Mouse (Mus musculus) Patski (cell line): Measurements from ENCODE around the gene Apoc1. TPM values are rescaled to one million over a fixed set of nuclear protein-coding genes. Genes with fewer than 3 reads are reported as not detected.

Experiments
- ATAC-seq: fragments of 100-300 bp; one replicate; pipeline ENCODE4 v1.8.0; 2021
- CTCF ChIA-PET: fragments of 350-600 bp; sonication (Branson Sonifier 250); formaldehyde crosslinking; loops from one replicate; lab custom pipeline; 2022; ENCODE audit warnings: inconsistent platforms; lab: Charles Lee
- POLR2A ChIA-PET: fragments of 350-600 bp; sonication (Branson Sonifier 250); formaldehyde crosslinking; loops from one replicate; lab custom pipeline; 2022; ENCODE audit warnings: antibody characterized with exemption, inconsistent platforms; lab: Charles Lee
- DNase-seq: peaks from one replicate; pipeline ENCODE4 v3.0.0-alpha.2; 2011; ENCODE audit warnings: low read depth, low spot score
- H3K27me3 ChIP-seq: fragments of 371-371 bp; one replicate; pipeline ENCODE4 v1.5.1; 2021
- CTCF ChIP-seq: fragments of 100-300 bp; IDR thresholded peaks from one replicate; pipeline ENCODE4 v1.5.1; 2021
- in situ Hi-C: fragments of 300-500 bp; cut with MboI; formaldehyde crosslinking; loops from 3 replicates; pipeline ENCODE4 v1.11.1; 2018; ENCODE audit warnings: low pct_unique_long_range_greater_than_20kb, mixed read lengths
- polyA plus RNA-seq: library from polyadenylated mRNA; unstranded; gene quantifications from one replicate; pipeline ENCODE4 v1.2.3, GENCODE M21; 2021

The Apoc1 gene
- polyA plus RNA-seq, 1 experiment from 2014 or later: 1.6 TPM

DNA sequence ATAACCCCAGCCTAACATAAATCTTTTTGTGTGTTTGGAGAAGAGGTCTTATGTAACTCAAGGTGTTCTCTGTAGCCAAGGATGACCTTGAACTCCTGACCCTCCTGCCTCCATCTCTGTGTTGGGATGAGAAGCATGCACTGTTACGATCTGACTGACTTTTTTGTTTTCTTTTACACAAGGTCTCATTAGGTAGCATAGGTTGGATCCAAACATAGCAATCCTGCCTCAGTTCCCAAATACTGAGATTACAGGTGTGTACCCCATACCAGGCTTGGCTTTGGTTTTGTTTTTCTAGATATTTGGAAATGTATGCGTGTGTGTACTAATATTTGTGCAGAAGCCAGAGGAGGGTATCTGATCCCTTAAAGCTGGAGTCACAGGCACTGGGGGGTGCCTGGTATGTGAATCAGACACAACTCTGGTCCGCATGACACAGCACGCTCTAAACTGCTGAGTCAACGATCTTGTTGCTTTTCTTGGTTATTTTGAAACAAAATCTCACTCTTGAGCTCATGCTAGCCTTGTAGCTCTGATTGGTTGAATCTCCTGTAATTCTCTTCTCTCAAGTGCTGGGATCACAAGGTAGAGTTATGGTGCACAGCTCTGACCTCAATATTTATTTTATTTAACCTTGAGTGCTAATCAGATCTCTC, 26.0 kb upstream of the Apoc1 start:
- H3K27me3 ChIP-seq: no peaks in the 10 kb centered on the region
- ChIA-PET POLR2A (interaction anchor here (0.9 to 1.0 kb wide), 2 partner anchors 14 to 50 kb away, joined by 3 read pairs; no protein-coding TSS in a partner anchor), CTCF (no interaction called here)
- in situ Hi-C loops: no loop called here
- ATAC-seq (no peak), DNase-seq (no peak)
- TF ChIP-seq CTCF: no peak

DNA sequence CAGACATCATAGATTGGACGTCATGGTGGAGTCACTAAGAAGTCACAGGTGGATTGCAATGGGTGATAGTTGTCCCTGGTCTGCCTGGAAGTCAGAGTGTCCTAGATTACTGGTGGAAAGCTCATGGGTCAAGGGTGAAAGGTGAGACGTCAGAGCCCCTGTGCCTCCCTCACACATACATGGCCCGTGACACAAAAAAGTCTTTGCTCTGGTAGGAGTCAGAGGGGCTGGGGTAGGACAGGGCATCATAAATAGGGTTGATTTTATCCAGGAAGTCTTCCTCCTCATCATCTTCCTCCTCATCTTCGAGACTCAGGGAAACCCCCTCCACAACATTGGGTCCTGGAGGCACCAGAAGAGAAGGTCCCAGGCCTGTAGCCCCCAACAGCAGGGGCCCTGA, 24.9 kb upstream of the Apoc1 start:
- ATAC-seq: no peak
- CTCF ChIA-PET: interaction anchor here (1.6 kb wide), 1 partner anchor 15 kb away, joined by 4 read pairs; no protein-coding TSS in a partner anchor
- no peaks in the 10 kb centered on the region for H3K27me3 ChIP-seq
- POLR2A ChIA-PET: no interaction called here
- no peak for DNase-seq
- in situ Hi-C loops: no loop called here
- TF ChIP-seq CTCF: no peak

DNA sequence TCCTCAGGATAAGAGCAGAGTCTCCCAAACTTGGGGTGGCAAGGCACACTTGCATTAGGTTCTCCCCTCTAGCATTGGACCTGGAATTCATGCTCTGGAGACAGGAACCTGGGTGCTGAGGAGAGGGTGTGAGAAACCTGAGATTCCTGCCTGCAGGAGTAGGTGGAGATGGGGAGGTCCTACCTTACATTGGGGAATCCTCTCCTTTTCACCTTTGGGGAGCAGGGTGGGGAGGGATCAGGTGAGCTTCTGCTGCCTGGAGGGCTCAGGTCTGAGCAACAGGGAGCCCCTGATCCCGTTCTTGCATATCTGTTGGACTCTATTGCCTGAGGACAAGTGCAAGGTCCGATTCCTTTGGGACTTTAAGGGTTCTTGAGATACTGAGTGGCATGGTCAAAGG, 24.4 kb upstream of the Apoc1 start:
- H3K27me3 ChIP-seq: no peaks in the 10 kb centered on the region
- ChIA-PET POLR2A (interaction anchor here (0.8 to 1.3 kb wide), 2 partner anchors 31 to 45 kb away, joined by 3 to 6 read pairs; no protein-coding TSS in a partner anchor), CTCF (interaction anchor here (1.3 to 1.6 kb wide), 3 partner anchors 15 to 51 kb away, joined by 3 to 4 read pairs (median 3); no protein-coding TSS in a partner anchor)
- ATAC-seq (no peak), DNase-seq (no peak)
- in situ Hi-C loops: no loop called here
- no peak for TF ChIP-seq CTCF

DNA sequence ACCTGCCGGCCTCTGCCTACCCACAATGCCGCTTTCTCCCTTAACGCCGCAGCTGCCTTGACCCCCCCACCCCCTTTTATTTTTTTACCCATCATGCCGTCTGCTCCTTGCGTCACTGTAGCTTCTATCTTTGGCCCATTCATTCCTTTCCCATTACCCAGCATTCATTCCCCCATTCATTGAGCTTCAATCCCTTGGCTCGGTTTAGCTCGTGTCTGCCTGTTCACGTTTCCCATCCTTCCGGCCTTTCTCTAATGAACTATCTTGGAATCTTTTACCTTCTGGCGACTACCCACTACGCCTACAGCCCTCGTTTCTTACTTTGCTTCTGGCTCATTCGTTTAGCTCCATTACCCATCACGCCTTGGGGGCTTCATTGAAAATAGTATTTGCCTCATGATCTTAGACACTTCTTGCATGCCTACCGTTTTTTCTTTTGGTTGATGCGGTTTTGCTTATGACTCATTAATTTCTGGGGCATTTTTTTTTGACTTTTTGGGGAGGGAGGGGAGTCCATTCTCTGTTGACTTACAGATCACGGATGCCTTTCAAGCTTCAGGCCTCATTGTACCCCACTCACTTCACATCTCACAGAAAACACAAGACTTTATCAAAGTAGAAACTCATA, 23.7 kb upstream of the Apoc1 start:
- ChIA-PET POLR2A (interaction anchor here (0.8 to 1.3 kb wide), 3 partner anchors 27 to 45 kb away, joined by 3 to 6 read pairs (median 3); no protein-coding TSS in a partner anchor), CTCF (interaction anchor here (1.0 to 6.6 kb wide), 5 partner anchors 16 to 353 kb away, joined by 3 to 43 read pairs (median 3); no protein-coding TSS in a partner anchor)
- no peak for TF ChIP-seq CTCF
- DNase-seq: no peak
- no peak for ATAC-seq
- in situ Hi-C loops: no loop called here
- no peaks in the 10 kb centered on the region for H3K27me3 ChIP-seq

DNA sequence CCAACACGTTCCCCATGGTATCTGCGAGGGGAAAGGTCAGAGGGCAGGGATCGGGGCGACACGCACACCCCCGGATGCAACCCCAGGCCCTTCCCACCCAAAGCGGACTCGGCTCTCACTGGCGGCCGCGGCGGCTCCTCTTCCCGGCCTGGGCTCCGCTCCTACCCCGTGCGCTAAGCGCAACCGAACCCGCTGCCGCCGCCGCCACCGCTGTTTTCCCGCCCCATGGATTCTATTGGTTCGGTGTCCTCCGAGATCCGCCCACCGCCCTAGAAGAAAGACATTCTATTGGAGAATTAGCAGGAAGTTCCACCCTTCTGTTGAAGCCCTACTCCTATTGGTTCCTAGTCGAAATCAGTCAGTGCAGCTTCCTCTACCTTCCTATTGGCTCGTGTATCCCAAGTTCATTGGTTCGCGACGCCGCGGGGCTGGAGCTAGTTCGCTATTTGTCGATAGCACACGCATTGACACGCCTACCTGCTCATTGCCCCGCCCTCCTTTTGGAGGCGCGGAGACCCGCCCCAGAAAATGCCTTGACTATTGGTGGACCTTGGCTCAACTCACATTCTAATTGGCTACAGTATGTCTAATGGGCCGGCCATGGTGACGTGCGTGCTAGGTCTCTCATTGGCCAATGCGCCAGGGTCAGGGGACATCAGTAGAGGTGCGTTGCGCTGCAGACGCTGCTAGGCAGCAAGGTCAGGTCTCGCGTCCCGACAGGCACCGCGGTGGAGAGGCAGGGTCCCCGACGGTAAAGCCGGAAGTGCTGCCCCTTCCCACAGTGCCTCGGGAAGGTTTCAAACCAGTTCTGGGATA, 23.0 kb upstream of the Apoc1 start, which contains the start of gene Tomm40:
TSS of gene Tomm40 (minus strand) at position 200 of the 816 bp plus-strand sequence.
- TF ChIP-seq CTCF: no peak
- DNase-seq (peak; percentile 99), ATAC-seq (peak; percentile 97)
- ChIA-PET POLR2A (interaction anchor here (0.8 to 1.3 kb wide), 4 partner anchors 20 to 49 kb away, joined by 3 to 4 read pairs (median 3); no protein-coding TSS in a partner anchor), CTCF (interaction anchor here (1.0 to 6.6 kb wide), 4 partner anchors 25 to 353 kb away, joined by 3 to 43 read pairs (median 3); no protein-coding TSS in a partner anchor)
- in situ Hi-C loops: no loop called here
- H3K27me3 ChIP-seq: no peaks in the 10 kb centered on the region

DNA sequence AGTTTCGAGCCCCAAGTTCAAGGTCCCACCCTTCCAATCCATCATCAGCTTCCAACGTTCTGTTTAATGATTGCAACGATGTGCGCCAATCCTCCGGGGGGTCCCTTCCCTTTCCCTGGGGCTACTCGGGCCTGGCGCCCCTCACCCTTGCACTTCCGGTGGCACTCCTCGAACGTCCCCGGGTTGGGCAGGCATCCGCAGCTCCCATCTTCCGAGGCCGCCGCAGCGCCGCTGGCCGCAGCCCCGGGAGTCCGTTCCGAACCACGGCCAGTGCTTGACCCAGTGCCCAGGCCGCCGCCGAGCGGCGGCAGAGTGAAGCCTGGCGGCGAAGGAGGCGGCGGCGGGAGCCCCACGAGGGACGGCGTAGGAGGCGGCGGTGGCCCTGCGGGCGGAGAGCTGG, 22.4 kb upstream of the Apoc1 start:
- no peaks in the 10 kb centered on the region for H3K27me3 ChIP-seq
- ATAC-seq (no peak), DNase-seq (no peak)
- POLR2A ChIA-PET: interaction anchor here (1.0 kb wide), 2 partner anchors 20 to 49 kb away, joined by 3 to 4 read pairs; no protein-coding TSS in a partner anchor
- in situ Hi-C loops: loop anchor here (5.0 kb wide), 1 partner anchor 48 kb away; the partner anchor contains the start of gene Clptm1
- CTCF ChIA-PET: interaction anchor here (1.0 to 6.6 kb wide), 2 partner anchors 46 to 352 kb away, joined by 3 to 43 read pairs; no protein-coding TSS in a partner anchor
- TF ChIP-seq CTCF: no peak

DNA sequence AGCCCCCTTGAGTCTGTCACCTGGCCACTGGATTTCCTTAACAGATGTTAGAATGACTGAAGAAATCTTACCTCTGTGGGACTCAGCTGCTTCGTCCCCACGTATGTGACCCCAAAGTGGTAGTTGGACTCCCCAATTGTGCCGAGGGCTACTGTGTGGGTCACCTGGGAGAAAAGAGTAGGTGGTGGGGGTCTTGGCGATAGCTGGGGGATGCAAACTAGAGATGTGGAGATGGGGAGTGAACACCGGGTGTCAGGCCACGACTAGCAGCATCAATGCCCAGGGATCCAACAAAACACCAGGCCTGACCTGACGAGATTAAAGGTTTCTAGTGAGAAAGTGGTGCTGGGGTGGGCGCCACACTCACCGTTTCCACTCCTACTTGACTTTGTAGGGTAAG, 21.1 kb upstream of the Apoc1 start:
- in situ Hi-C loops: loop anchor here (5.0 kb wide), 1 partner anchor 46 kb away; the partner anchor contains the start of gene Clptm1
- ATAC-seq (no peak), DNase-seq (no peak)
- CTCF ChIA-PET: interaction anchor here (1.3 to 6.6 kb wide), 4 partner anchors 11 to 51 kb away, joined by 3 to 43 read pairs (median 4); no protein-coding TSS in a partner anchor
- TF ChIP-seq CTCF: no peak
- POLR2A ChIA-PET: no interaction called here
- H3K27me3 ChIP-seq: no peaks in the 10 kb centered on the region

DNA sequence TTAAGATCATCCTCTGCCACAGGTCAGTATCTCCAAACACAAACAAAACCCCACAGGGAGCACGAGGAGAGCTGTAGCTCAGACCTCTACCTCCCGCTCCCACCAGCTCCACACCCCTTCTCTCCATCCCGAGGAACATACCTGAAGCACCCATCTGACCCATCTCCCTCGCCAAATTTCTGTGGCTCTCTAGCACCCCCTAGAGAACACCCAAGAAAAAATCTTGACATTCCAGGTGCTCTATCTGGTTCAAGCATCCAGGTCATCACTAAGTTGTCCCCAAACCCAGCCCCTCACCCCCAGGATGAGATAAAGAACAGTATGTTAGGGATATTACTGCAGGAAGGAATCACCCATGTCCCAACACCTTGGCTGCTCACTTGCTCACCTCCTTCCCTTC, 20.7 kb upstream of the Apoc1 start:
- no peak for TF ChIP-seq CTCF
- H3K27me3 ChIP-seq: no peaks in the 10 kb centered on the region
- ChIA-PET POLR2A (no interaction called here), CTCF (interaction anchor here (0.7 to 6.6 kb wide), 7 partner anchors 8 to 51 kb away, joined by 3 to 43 read pairs (median 4); no protein-coding TSS in a partner anchor)
- ATAC-seq: no peak
- DNase-seq: no peak
- in situ Hi-C loops: loop anchor here (5.0 kb wide), 1 partner anchor 46 kb away; the partner anchor contains the start of gene Clptm1

DNA sequence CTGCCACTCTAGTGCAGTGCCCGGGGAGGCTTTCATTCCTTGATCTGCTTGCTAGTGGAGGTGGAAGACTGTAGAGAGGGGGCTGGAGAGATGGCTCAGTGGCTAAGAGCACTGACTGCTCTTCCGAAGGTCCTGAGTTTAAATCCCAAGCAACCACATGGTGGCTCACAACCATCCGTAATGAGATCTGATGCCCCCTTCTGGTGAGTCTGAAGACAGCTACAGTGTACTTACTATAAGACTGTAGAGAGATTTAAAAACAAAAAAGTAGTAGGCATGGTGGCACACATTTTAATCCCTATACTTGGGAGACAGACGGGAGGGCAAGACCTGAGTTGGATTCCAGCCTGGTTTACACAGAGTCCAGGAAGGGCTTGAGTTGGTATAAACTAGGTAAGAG, 20.0 kb upstream of the Apoc1 start:
- in situ Hi-C loops: loop anchor here (5.0 kb wide), 1 partner anchor 45 kb away; the partner anchor contains the start of gene Clptm1
- POLR2A ChIA-PET: no interaction called here
- no peak for ATAC-seq
- no peaks in the 10 kb centered on the region for H3K27me3 ChIP-seq
- no peak for TF ChIP-seq CTCF
- CTCF ChIA-PET: interaction anchor here (0.7 to 6.6 kb wide), 7 partner anchors 8 to 43 kb away, joined by 3 to 43 read pairs (median 5); no protein-coding TSS in a partner anchor
- no peak for DNase-seq
